Mouse (Mus musculus) small intestine, adult 2 months (tissue): ENCODE measurements around the gene Rmnd5a. TPM values are rescaled to one million over a fixed set of nuclear protein-coding genes. Genes with fewer than 3 reads are reported as not detected.
A peak's percentile ranks its signal among the peaks of the same experiment; 100 is the strongest.

Source experiments
- H3K27ac ChIP-seq: fragments of 200-500 bp; 2 replicates; pipeline ENCODE4 v1.5.1; 2012; ENCODE audit warnings: low read depth, low read length, control low read depth, inconsistent platforms; ENCODE audit not compliant: insufficient read depth
- H3K27me3 ChIP-seq: fragments of 200-500 bp; 2 replicates; pipeline ENCODE4 v1.6.1; 2012; ENCODE audit warnings: mild to moderate bottlenecking, moderate library complexity, low read length, inconsistent platforms; ENCODE audit not compliant: control insufficient read depth, insufficient read depth
- H3K36me3 ChIP-seq: fragments of 200-500 bp; 2 replicates; pipeline ENCODE4 v1.6.1; 2012; ENCODE audit warnings: mild to moderate bottlenecking, low read length, control low read depth, inconsistent platforms; ENCODE audit not compliant: control insufficient read depth, insufficient read depth
- H3K4me1 ChIP-seq: fragments of 200-500 bp; 2 replicates; pipeline ENCODE4 v1.6.1; 2012; ENCODE audit warnings: low read length, inconsistent platforms, mixed read lengths; ENCODE audit not compliant: control insufficient read depth, insufficient read depth, insufficient read length
- H3K4me3 ChIP-seq: fragments of 200-500 bp; 2 replicates; pipeline ENCODE4 v1.5.1; 2012; ENCODE audit warnings: low read depth, mild to moderate bottlenecking, control low read depth, inconsistent platforms, low read length, moderate library complexity
- CTCF ChIP-seq: fragments of 200-500 bp; IDR thresholded peaks from 2 replicates; pipeline ENCODE4 v1.5.1; 2012; ENCODE audit warnings: low read depth, mild to moderate bottlenecking, control low read depth, inconsistent platforms, low read length, moderate library complexity, mixed read lengths; ENCODE audit not compliant: insufficient replicate concordance, insufficient read length; ENCODE audit errors: extremely low read depth
- POLR2A ChIP-seq: fragments of 200-500 bp; IDR thresholded peaks from 2 replicates; pipeline ENCODE4 v1.6.1; 2012; ENCODE audit warnings: low read depth, mild to moderate bottlenecking, control low read depth, inconsistent platforms, low read length, moderate library complexity
- WGBS: fragments of 180-500 bp; shearing (Covaris S2); methylation state at CpG from one replicate; pipeline ENCODE4 v1.1.7; 2018; 5-methylcytosine and 5-hydroxymethylcytosine counted together
- polyA plus RNA-seq: library from polyadenylated mRNA; depleted of rRNA; stranded (reverse); fragments of >200 nt; gene quantifications from 2 replicates; pipeline ENCODE4 v1.2.3, GENCODE M21; 2012

The Rmnd5a gene
- polyA plus RNA-seq, 1 experiment, result 12.5 TPM

DNA sequence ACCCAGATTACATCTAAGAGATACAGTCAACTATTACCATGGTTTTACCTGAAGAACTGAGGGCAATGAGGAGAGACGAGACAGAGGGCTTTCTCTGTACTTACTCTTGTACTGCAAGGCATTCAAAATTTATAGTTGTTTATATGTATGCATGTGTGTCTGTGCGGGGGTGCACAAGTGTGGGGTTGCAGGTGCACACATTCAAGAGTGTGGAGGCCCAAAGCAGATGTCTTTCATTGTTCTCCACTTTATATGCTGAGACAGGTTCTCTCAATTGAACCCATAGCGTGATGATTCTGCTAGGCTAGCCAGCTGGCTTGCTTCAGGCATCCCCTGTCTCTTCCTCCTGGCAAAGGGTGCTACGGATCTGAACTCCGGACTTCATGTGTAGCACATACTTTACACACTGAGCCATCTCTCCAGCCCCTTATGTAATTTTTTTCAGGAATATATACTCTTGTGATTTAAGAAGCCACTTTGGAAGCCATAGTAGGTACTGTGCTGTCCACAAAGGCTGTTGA is 69.3 kb downstream of the Rmnd5a start:
- Histone ChIP-seq H3K27me3 (no peaks in the 10 kb centered on the region), H3K27ac (no peak overlapping the region), H3K36me3 (no peaks in the 10 kb centered on the region), H3K4me3 (no peak overlapping the region), H3K4me1 (no peaks in the 10 kb centered on the region)
- 88% methylated on average over 5 of the region's 5 CpGs for WGBS
- TF ChIP-seq CTCF (no peak), POLR2A (no peak)

DNA sequence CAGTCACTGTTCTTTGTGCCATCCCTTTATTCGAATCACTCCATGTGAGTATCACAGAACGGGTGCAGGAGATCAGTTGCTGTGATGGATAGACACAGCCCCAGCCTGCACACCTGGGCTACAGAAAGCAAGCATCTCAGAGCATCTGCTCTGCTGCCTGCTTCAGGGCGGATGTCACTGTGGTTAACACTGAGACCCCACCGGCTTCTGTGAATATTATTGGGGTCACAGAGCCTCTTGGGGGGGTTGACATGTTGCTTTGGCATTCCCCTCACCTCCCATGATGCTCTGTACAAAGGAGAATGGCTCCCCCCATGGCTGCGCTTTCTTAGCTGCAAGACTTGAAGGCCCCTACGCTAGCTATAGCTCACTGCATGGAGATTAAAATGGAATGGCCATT is 71.0 kb downstream of the Rmnd5a start:
- TF ChIP-seq CTCF (no peak), POLR2A (no peak)
- no peak overlapping the region for H3K27ac ChIP-seq
- H3K4me3 ChIP-seq, result no peak overlapping the region
- no peaks in the 10 kb centered on the region for H3K36me3 ChIP-seq
- H3K27me3 ChIP-seq, result no peaks in the 10 kb centered on the region
- H3K4me1 ChIP-seq, result no peaks in the 10 kb centered on the region
- WGBS, result 93% methylated on average over 6 of the region's 6 CpGs

DNA sequence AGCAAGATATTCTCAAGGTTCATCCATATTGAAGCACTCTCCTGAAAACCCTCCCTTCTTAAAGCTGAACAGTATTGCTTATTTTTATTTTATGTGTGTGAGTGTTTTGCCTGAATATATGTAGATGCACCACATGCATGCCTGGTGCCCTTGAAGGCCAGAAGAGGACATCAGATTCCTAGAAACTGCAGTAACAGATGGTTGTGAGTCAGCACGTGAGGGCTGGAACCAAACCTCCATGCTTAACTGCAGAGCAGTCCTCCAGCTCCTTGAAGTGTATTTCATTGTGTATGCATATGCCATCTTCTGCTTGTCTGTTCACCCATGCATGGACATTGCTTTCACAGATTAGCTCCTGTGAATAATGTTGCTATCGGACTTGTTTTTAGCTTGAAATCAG is 76.4 kb downstream of the Rmnd5a start:
- no peak for TF ChIP-seq CTCF
- TF ChIP-seq POLR2A, result no peak
- H3K27ac ChIP-seq, result peak overlapping the region; percentile 7; the same call in 1 of the 2 replicates
- WGBS, result 65% methylated on average over 2 of the region's 2 CpGs
- no peaks in the 10 kb centered on the region for H3K4me1 ChIP-seq
- no peaks in the 10 kb centered on the region for H3K27me3 ChIP-seq
- no peak overlapping the region for H3K4me3 ChIP-seq
- no peaks in the 10 kb centered on the region for H3K36me3 ChIP-seq

DNA sequence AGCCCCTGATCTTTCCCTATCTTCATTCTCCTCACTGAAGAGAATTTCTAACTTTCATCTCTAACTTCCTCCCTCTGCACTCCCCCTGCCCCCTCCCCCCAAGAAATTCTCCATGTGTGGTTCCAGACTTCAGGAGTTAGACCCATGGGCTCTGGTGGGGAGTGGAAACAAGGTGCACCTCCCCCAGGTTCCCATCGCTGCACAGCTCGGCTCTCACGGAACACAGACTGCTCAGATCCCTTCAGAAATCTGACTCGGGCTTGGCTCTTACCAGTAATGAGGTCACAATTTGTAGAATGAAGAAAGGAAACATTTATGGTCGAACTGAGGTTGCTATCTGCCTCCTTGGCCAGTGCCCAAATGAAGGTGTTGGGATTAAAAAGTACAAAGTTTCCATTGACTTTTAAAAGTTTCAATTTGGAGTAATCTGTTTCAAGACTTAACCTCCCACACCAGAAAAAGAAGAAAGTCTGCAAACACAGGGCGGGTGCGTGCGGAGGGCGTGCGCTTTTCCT is 79.2 kb downstream of the Rmnd5a start:
- Histone ChIP-seq H3K27me3 (no peaks in the 10 kb centered on the region), H3K4me1 (no peaks in the 10 kb centered on the region), H3K36me3 (no peaks in the 10 kb centered on the region), H3K4me3 (no peak overlapping the region), H3K27ac (no peak overlapping the region)
- 55% methylated on average over 10 of the region's 10 CpGs for WGBS
- TF ChIP-seq POLR2A (no peak), CTCF (no peak)

DNA sequence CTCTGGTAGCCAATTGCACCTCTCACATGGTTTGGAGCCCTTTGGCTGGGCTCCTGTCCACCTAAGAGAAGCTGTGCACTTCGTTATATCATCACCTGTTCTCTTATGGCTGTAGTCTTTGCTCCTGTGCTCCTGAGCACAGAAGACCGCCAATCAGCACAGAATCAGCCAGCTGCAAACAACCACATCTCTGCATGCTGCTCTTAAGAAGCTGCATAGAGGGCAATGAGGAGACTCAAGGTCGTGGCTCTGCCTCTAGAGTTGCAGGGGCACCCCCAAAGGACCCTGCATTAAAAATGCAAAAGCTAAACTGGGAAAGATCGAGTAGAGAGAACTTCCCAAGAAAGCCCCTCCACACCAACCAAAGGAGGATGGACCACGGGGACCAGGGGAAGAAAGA is 79.7 kb downstream of the Rmnd5a start:
- no peak overlapping the region for H3K4me3 ChIP-seq
- H3K4me1 ChIP-seq, result no peaks in the 10 kb centered on the region
- H3K27ac ChIP-seq, result no peak overlapping the region
- H3K27me3 ChIP-seq, result no peaks in the 10 kb centered on the region
- no peaks in the 10 kb centered on the region for H3K36me3 ChIP-seq
- TF ChIP-seq CTCF, result no peak
- TF ChIP-seq POLR2A, result no peak
- WGBS, result 54% methylated on average over 5 of the region's 5 CpGs

DNA sequence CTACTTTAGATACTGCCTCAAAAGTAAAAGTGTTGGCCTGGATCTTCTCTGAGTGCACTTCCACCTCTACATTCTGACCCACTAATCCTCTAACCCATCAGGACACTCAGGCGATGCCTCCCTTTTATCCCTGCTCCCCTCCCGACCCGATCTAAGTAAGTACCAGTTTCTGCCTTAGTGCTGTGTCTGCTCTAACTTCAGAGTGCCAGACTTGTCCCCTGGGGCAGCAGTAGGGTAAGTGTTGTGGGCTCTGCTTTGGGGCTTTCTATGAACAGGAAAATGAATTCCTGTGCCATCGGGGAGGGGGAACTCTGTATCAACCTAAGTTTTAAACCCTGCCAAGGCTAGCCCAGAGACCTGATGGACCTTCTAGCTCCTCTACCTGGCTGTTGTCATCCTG is 80.2 kb downstream of the Rmnd5a start:
- TF ChIP-seq CTCF (no peak), POLR2A (no peak)
- no peaks in the 10 kb centered on the region for H3K27me3 ChIP-seq
- H3K36me3 ChIP-seq, result no peaks in the 10 kb centered on the region
- H3K27ac ChIP-seq, result no peak overlapping the region; the same call in 1 of the 2 replicates
- WGBS, result 88% methylated on average over 4 of the region's 4 CpGs
- no peaks in the 10 kb centered on the region for H3K4me1 ChIP-seq
- no peak overlapping the region for H3K4me3 ChIP-seq

DNA sequence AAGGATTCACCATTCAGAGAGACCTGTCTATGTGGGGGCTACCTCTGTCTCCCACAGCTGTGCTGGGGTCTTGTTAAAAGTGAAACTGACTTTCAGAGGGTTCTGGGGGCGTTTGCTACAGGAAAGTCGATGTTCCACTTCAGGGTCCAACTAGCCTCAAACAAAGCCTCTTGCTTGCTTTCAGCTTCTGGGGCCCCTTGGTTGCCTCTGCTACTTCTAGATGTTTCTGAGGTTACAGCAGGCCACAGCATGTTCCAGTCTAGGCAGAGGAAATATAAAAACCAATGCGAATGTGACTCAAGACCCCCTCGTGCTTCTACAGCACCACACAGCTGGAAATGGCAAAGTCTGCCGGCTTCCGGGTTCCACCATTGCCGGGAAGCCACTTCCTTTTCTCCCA is 82.9 kb downstream of the Rmnd5a start:
- Histone ChIP-seq H3K4me1 (no peaks in the 10 kb centered on the region), H3K4me3 (no peak overlapping the region), H3K27me3 (no peaks in the 10 kb centered on the region), H3K27ac (peak overlapping the region; percentile 27; the same call in 1 of the 2 replicates), H3K36me3 (no peaks in the 10 kb centered on the region)
- no peak for TF ChIP-seq POLR2A
- no peak for TF ChIP-seq CTCF
- 80% methylated on average over 7 of the region's 7 CpGs for WGBS
